ENCODE assay signal across 7 mouse cellular contexts in genomic region chr6:101377935-101378609, GRCm38 (mm10). TPM values are rescaled to one million over a fixed set of nuclear protein-coding genes. Genes with fewer than 3 reads are reported as not detected.
DNase-seq lines count a peak whose midpoint lies in the region; ATAC-seq and TF ChIP-seq lines count a peak whose summit lies in the region.

No protein-coding gene starts in this region.

- H3K27ac ChIP-seq in embryonic facial prominence, embryonic 15.5 days (replicated peaks) = peak overlapping the region; percentile 95
- peak overlapping the region; percentile 92 for H3K27ac ChIP-seq in heart, embryonic 11.5 days (ENCODE audit: low read depth, low read length)
- H3K27ac ChIP-seq in kidney, embryonic 14.5 days (ENCODE audit: low read depth, low read length) = peak overlapping the region; percentile 87
- no peak overlapping the region for H3K27ac ChIP-seq in liver, embryonic 14.5 days
- no peak overlapping the region for H3K27ac ChIP-seq in olfactory bulb, adult 2 months (ENCODE audit: insufficient read depth, low read depth, low read length)

- H3K9me3 ChIP-seq in embryonic facial prominence, embryonic 15.5 days (replicated peaks) = no peaks in the 10 kb centered on the region
- no peaks in the 10 kb centered on the region for H3K9me3 ChIP-seq in heart, embryonic 11.5 days (replicated peaks; ENCODE audit: control insufficient read depth, low read length)
- H3K9me3 ChIP-seq in kidney, embryonic 14.5 days (ENCODE audit: control insufficient read depth, low read length) = no peaks in the 10 kb centered on the region
- no peaks in the 10 kb centered on the region for H3K9me3 ChIP-seq in liver, embryonic 14.5 days (ENCODE audit: control insufficient read depth, low read length)

- peaks cover 43% of the 10 kb centered on the region for H3K4me1 ChIP-seq in embryonic facial prominence, embryonic 15.5 days
- peaks cover 22% of the 10 kb centered on the region for H3K4me1 ChIP-seq in heart, embryonic 11.5 days (ENCODE audit: control insufficient read depth, insufficient read depth, low read length)
- H3K4me1 ChIP-seq in kidney, embryonic 14.5 days (ENCODE audit: control insufficient read depth, insufficient read depth, low read length) = peaks cover 24% of the 10 kb centered on the region
- H3K4me1 ChIP-seq in liver, embryonic 14.5 days (replicated peaks; ENCODE audit: control insufficient read depth in 2 of 2, insufficient read depth in 2 of 2, low read length in 1 of 2) = no peaks in the 10 kb centered on the region; a peak in 1 of 4 replicates
- peaks cover 23% of the 10 kb centered on the region for H3K4me1 ChIP-seq in olfactory bulb, adult 2 months (ENCODE audit: control insufficient read depth, insufficient read depth, low read length)

- no peak for TF ChIP-seq EP300 in liver, embryonic 14.5 days (IDR thresholded peaks at IDR 0.05; ENCODE audit: low read depth)

- H3K4me3 ChIP-seq in embryonic facial prominence, embryonic 15.5 days (replicated peaks) = peak overlapping the region; percentile 72
- H3K4me3 ChIP-seq in heart, embryonic 11.5 days (ENCODE audit: low read depth, low read length) = peak overlapping the region; percentile 73
- H3K4me3 ChIP-seq in kidney, embryonic 14.5 days (ENCODE audit: low read length) = peak overlapping the region; percentile 66
- peak overlapping the region; percentile 39 to 45 for H3K4me3 ChIP-seq in liver, embryonic 14.5 days (ENCODE audit: insufficient read depth in 1 of 2, low read depth in 2 of 2, low read length in 2 of 2)
- peak overlapping the region; percentile 49 for H3K4me3 ChIP-seq in olfactory bulb, adult 2 months (ENCODE audit: insufficient read depth, low read depth, low read length)

- under 1% methylated on average over 29 of the region's 29 CpGs for WGBS in embryonic facial prominence, embryonic 15.5 days
- WGBS in heart, embryonic 11.5 days (ENCODE audit: insufficient replicate concordance) = under 1% methylated on average over 29 of the region's 29 CpGs
- WGBS in kidney, embryonic 14.5 days = under 1% methylated on average over 22 of the region's 29 CpGs
- 1% methylated on average over 23 of the region's 29 CpGs for WGBS in liver, embryonic 14.5 days (ENCODE audit: insufficient replicate concordance)
- 1% methylated on average over 29 of the region's 29 CpGs for WGBS in olfactory bulb, adult 2 months

- peak; percentile 93 for ATAC-seq in embryonic facial prominence, embryonic 15.5 days (ENCODE audit: insufficient number of reproducible peaks, low FRiP score, low TSS enrichment, low read depth)
- ATAC-seq in heart, embryonic 11.5 days (replicated peaks; ENCODE audit: insufficient number of reproducible peaks, low FRiP score, low TSS enrichment) = peak; percentile 87
- peak; percentile 92 for ATAC-seq in kidney, embryonic 14.5 days (ENCODE audit: low FRiP score, low TSS enrichment)
- 0 out of 2 replicates have a peak, but pooled peaks have one; percentile 17 for ATAC-seq in liver, embryonic 14.5 days (ENCODE audit: insufficient read depth)

- H3K9ac ChIP-seq in embryonic facial prominence, embryonic 15.5 days = peak overlapping the region; percentile 85
- peak overlapping the region; percentile 84 for H3K9ac ChIP-seq in heart, embryonic 11.5 days (ENCODE audit: low read depth, low read length)
- H3K9ac ChIP-seq in kidney, embryonic 14.5 days (ENCODE audit: low read depth, low read length) = peak overlapping the region; percentile 82
- H3K9ac ChIP-seq in liver, embryonic 14.5 days (replicated peaks) = no peak overlapping the region

- DNase-seq in adrenal gland, postnatal 14 days = peak; percentile 85
- no peak for DNase-seq in liver, embryonic 14.5 days (ENCODE audit: low read depth in 3 of 3, low spot score in 3 of 3)
- DNase-seq in thymus, postnatal 36 days = no peak

- TF ChIP-seq CTCF in liver, embryonic 14.5 days (IDR thresholded peaks at IDR 0.05; ENCODE audit: low read depth) = no peak
- TF ChIP-seq CTCF in olfactory bulb, adult 2 months (IDR thresholded peaks at IDR 0.05; ENCODE audit: insufficient read depth, low read depth, low read length) = no peak

- H3K27me3 ChIP-seq in embryonic facial prominence, embryonic 15.5 days = no peaks in the 10 kb centered on the region
- no peaks in the 10 kb centered on the region for H3K27me3 ChIP-seq in heart, embryonic 11.5 days (ENCODE audit: control insufficient read depth, insufficient read depth, low read length)
- H3K27me3 ChIP-seq in kidney, embryonic 14.5 days (ENCODE audit: control insufficient read depth, insufficient read depth, low read length) = peaks cover 4% of the 10 kb centered on the region
- peaks cover 29% of the 10 kb centered on the region for H3K27me3 ChIP-seq in liver, embryonic 14.5 days (ENCODE audit: control insufficient read depth, insufficient read depth, low read length)

- H3K36me3 ChIP-seq in embryonic facial prominence, embryonic 15.5 days = no peaks in the 10 kb centered on the region
- 0 out of 2 replicates have a peak, but pooled peaks cover 2% of the 10 kb centered on the region for H3K36me3 ChIP-seq in heart, embryonic 11.5 days (ENCODE audit: control insufficient read depth, insufficient read depth, low read length)
- no peaks in the 10 kb centered on the region; the same call in 1 of the 2 replicates for H3K36me3 ChIP-seq in kidney, embryonic 14.5 days (ENCODE audit: control insufficient read depth, insufficient read depth, low read length)
- no peaks in the 10 kb centered on the region for H3K36me3 ChIP-seq in liver, embryonic 14.5 days (replicated peaks; ENCODE audit: control insufficient read depth, insufficient read depth, low read depth)

- TF ChIP-seq POLR2A in olfactory bulb, adult 2 months (IDR thresholded peaks at IDR 0.05; ENCODE audit: insufficient read depth, low read depth, low read length) = no peak

- peak overlapping the region; percentile 87 for H3K4me2 ChIP-seq in embryonic facial prominence, embryonic 15.5 days (replicated peaks)
- H3K4me2 ChIP-seq in heart, embryonic 11.5 days = peak overlapping the region; percentile 94
- peak overlapping the region; percentile 95 for H3K4me2 ChIP-seq in kidney, embryonic 14.5 days (replicated peaks; ENCODE audit: low read depth, low read length)
- H3K4me2 ChIP-seq in liver, embryonic 14.5 days (ENCODE audit: low read depth) = peak overlapping the region; percentile 52

RNA-seq across cellular contexts. Expression of gene Pdzrn3, which starts 0.4 kb away (rescaled TPM):
- 14.5 and 14.9 TPM in 2 replicates for total RNA-seq in adrenal gland, postnatal 14 days (2021)
- 17.0 and 18.5 TPM in 2 replicates for polyA plus RNA-seq in embryonic facial prominence, embryonic 15.5 days (2015; fragmentation: Nextera tagmentation; extraction: Ambion mirVana)
- polyA plus RNA-seq in heart, embryonic 11.5 days (2014; fragmentation: Nextera tagmentation; extraction: Ambion mirVana) = 9.5 and 10.5 TPM in 2 replicates
- polyA plus RNA-seq in kidney, embryonic 14.5 days (2014; fragmentation: Nextera tagmentation; extraction: Ambion mirVana) = 8.4 and 12.1 TPM in 2 replicates
- polyA plus RNA-seq in liver, embryonic 14.5 days (2012; rRNA removed) = 0.75 and 0.92 TPM in 2 replicates
- polyA plus RNA-seq in liver, embryonic 14.5 days (2014; fragmentation: Nextera tagmentation; extraction: Ambion mirVana) = 0.18 and 0.36 TPM in 2 replicates
- polyA plus RNA-seq in olfactory bulb, adult 2 months (2012; ENCODE audit: insufficient read depth, insufficient read length, low replicate concordance, missing spikeins) = not detected in 2 replicates

Comparison
In these comparisons a context has a peak if more than half of its experiments do, and no peak if none do; other contexts are left out.
1. ATAC-seq: peak in every context shown above with its lines; median percentile 93 in embryonic facial prominence, embryonic 15.5 days; 92 in kidney, embryonic 14.5 days; 87 in heart, embryonic 11.5 days; 17 in liver, embryonic 14.5 days.
2. H3K27ac ChIP-seq: peak in embryonic facial prominence, embryonic 15.5 days (single experiment), heart, embryonic 11.5 days (single experiment) and kidney, embryonic 14.5 days (single experiment); none in liver, embryonic 14.5 days (single experiment) and olfactory bulb, adult 2 months (single experiment).
3. Peak in every context shown above with its lines, with median percentiles within 50 percentile points of each other: H3K4me2 ChIP-seq and H3K4me3 ChIP-seq.